Mouse (Mus musculus) embryonic facial prominence, embryonic 14.5 days (tissue): ENCODE data around the gene Gm5485. TPM values are rescaled to one million over a fixed set of nuclear protein-coding genes. Genes with fewer than 3 reads are reported as not detected.

ENCODE experiments used
- ATAC-seq: fragments of 200-750 bp; cut with Nextera tagmentation; 2 replicates; pipeline ENCODE4 v1.8.0; 2017; ENCODE audit warnings: low read depth, moderate number of reproducible peaks, moderate TSS enrichment
- DNase-seq: peaks from one replicate; pipeline ENCODE4 v3.0.0-alpha.2; 2015; ENCODE audit warnings: low spot score
- H3K27ac ChIP-seq: fragments of 300-500 bp; sonication (generic); replicated peaks from 2 replicates; pipeline ENCODE4 v1.5.1; 2014; ENCODE audit warnings: low read depth, mild to moderate bottlenecking, low read length, moderate library complexity
- H3K27me3 ChIP-seq: fragments of 300-500 bp; sonication (generic); replicated peaks from 2 replicates; pipeline ENCODE4 v1.6.1; 2014; ENCODE audit warnings: low read length; ENCODE audit not compliant: control insufficient read depth, insufficient read depth
- H3K36me3 ChIP-seq: fragments of 300-500 bp; sonication (generic); 2 replicates; pipeline ENCODE4 v1.6.1; 2014; ENCODE audit warnings: low read length, mixed read lengths; ENCODE audit not compliant: control insufficient read depth, insufficient read depth
- H3K4me1 ChIP-seq: fragments of 300-500 bp; sonication (generic); 2 replicates; pipeline ENCODE4 v1.6.1; 2014; ENCODE audit warnings: antibody characterized with exemption, low read length; ENCODE audit not compliant: control insufficient read depth, insufficient read depth
- H3K4me2 ChIP-seq: fragments of 300-500 bp; sonication (generic); 2 replicates; pipeline ENCODE4 v1.6.1; 2014; ENCODE audit warnings: low read depth, mild to moderate bottlenecking, low read length, moderate library complexity, mixed read lengths
- H3K4me3 ChIP-seq: fragments of 300-500 bp; sonication (generic); 2 replicates; pipeline ENCODE4 v1.5.1; 2014; ENCODE audit warnings: low read depth, mild to moderate bottlenecking, low read length
- H3K9ac ChIP-seq: fragments of 300-500 bp; sonication (generic); 2 replicates; pipeline ENCODE4 v1.6.1; 2014; ENCODE audit warnings: low read depth, mild to moderate bottlenecking, low read length, moderate library complexity, mixed read lengths
- H3K9me3 ChIP-seq: fragments of 300-500 bp; sonication (generic); 2 replicates; pipeline ENCODE4 v1.6.1; 2016; ENCODE audit warnings: low read length; ENCODE audit not compliant: control insufficient read depth
- WGBS: fragments of 180-500 bp; shearing (Covaris S2); extraction: QIAGEN DNeasy Blood & Tissue Kit; methylation state at CpG from one replicate; pipeline ENCODE4 v1.1.7; 2014; 5-methylcytosine and 5-hydroxymethylcytosine counted together
- polyA plus RNA-seq: library from polyadenylated mRNA; unstranded; fragments of >200 nt; fragmentation: Nextera tagmentation; extraction: Ambion mirVana; gene quantifications from 2 replicates; pipeline ENCODE4 v1.2.1, GENCODE M21; 2014

The Gm5485 gene
- polyA plus RNA-seq, result not detected in 2 replicates

- WGBS, result 84% methylated on average over 1 of the region's 1 CpGs
- Histone ChIP-seq H3K4me1 (no peaks in the 10 kb centered on the region), H3K27me3 (no peaks in the 10 kb centered on the region), H3K4me2 (no peak within 1 kb of the TSS), H3K4me3 (no peak within 1 kb of the TSS), H3K36me3 (no peaks in the 10 kb centered on the region), H3K9ac (no peak within 1 kb of the TSS), H3K27ac (no peak within 1 kb of the TSS), H3K9me3 (no peaks in the 10 kb centered on the region)
- DNase-seq (no peak), ATAC-seq (no peak)
Measured at GRCm38 (mm10) chr16:48412246-48412645, at the start of gene Gm5485. TSS of gene Gm5485 (minus strand) at chr16:48412416.

GRCm38 (mm10) chr16:48453264-48453663 is 41.0 kb upstream of the Gm5485 start:
- 41% methylated on average over 3 of the region's 3 CpGs for WGBS
- H3K4me1 ChIP-seq, result no peaks in the 10 kb centered on the region
- H3K36me3 ChIP-seq, result no peaks in the 10 kb centered on the region
- ATAC-seq (no peak), DNase-seq (no peak)
- no peaks in the 10 kb centered on the region for H3K9me3 ChIP-seq
- H3K27ac ChIP-seq, result no peak overlapping the region
- H3K27me3 ChIP-seq, result no peaks in the 10 kb centered on the region
- H3K4me2 ChIP-seq, result no peak overlapping the region
- H3K4me3 ChIP-seq, result no peak overlapping the region
- H3K9ac ChIP-seq, result no peak overlapping the region

GRCm38 (mm10) chr16:48446161-48446925 is 34.1 kb upstream of the Gm5485 start:
- H3K4me3 ChIP-seq, result no peak overlapping the region
- no peaks in the 10 kb centered on the region for H3K9me3 ChIP-seq
- no peak overlapping the region for H3K27ac ChIP-seq
- H3K36me3 ChIP-seq, result no peaks in the 10 kb centered on the region
- no peak overlapping the region for H3K4me2 ChIP-seq
- H3K4me1 ChIP-seq, result no peaks in the 10 kb centered on the region
- H3K9ac ChIP-seq, result no peak overlapping the region
- DNase-seq (no peak), ATAC-seq (no peak)
- H3K27me3 ChIP-seq, result no peaks in the 10 kb centered on the region
- WGBS, result 69% methylated on average over 8 of the region's 8 CpGs

- Histone ChIP-seq H3K4me3 (no peak overlapping the region), H3K4me2 (no peak overlapping the region), H3K27me3 (no peaks in the 10 kb centered on the region), H3K9me3 (no peaks in the 10 kb centered on the region), H3K4me1 (no peaks in the 10 kb centered on the region), H3K36me3 (no peaks in the 10 kb centered on the region), H3K27ac (no peak overlapping the region), H3K9ac (no peak overlapping the region)
- ATAC-seq, result no peak
- 91% methylated on average over 5 of the region's 5 CpGs for WGBS
- DNase-seq, result no peak
Measured at GRCm38 (mm10) chr16:48444589-48444988, 32.4 kb upstream of the Gm5485 start.

GRCm38 (mm10) chr16:48437476-48437875 is 25.3 kb upstream of the Gm5485 start:
- H3K9me3 ChIP-seq, result no peaks in the 10 kb centered on the region
- no peak overlapping the region for H3K4me2 ChIP-seq
- H3K27ac ChIP-seq, result no peak overlapping the region
- DNase-seq (no peak), ATAC-seq (no peak)
- H3K36me3 ChIP-seq, result no peaks in the 10 kb centered on the region
- no peak overlapping the region for H3K9ac ChIP-seq
- H3K4me3 ChIP-seq, result no peak overlapping the region
- no peaks in the 10 kb centered on the region for H3K4me1 ChIP-seq
- no peaks in the 10 kb centered on the region for H3K27me3 ChIP-seq

GRCm38 (mm10) chr16:48435454-48435853 is 23.2 kb upstream of the Gm5485 start:
- no peak for ATAC-seq
- no peak overlapping the region for H3K27ac ChIP-seq
- DNase-seq, result no peak
- H3K9me3 ChIP-seq, result no peaks in the 10 kb centered on the region
- no peak overlapping the region for H3K4me2 ChIP-seq
- WGBS, result 11% methylated on average over 1 of the region's 1 CpGs
- H3K4me1 ChIP-seq, result no peaks in the 10 kb centered on the region
- no peak overlapping the region for H3K9ac ChIP-seq
- no peak overlapping the region for H3K4me3 ChIP-seq
- no peaks in the 10 kb centered on the region for H3K27me3 ChIP-seq
- no peaks in the 10 kb centered on the region for H3K36me3 ChIP-seq

- Histone ChIP-seq H3K9me3 (no peaks in the 10 kb centered on the region), H3K9ac (no peak within 1 kb of the TSS), H3K4me3 (no peak within 1 kb of the TSS), H3K4me1 (no peaks in the 10 kb centered on the region), H3K27ac (no peak within 1 kb of the TSS), H3K4me2 (no peak within 1 kb of the TSS), H3K36me3 (no peaks in the 10 kb centered on the region), H3K27me3 (no peaks in the 10 kb centered on the region)
- DNase-seq, result no peak
- no peak for ATAC-seq
- WGBS, result 93% methylated on average over 15 of the region's 15 CpGs
Measured at GRCm38 (mm10) chr16:48431027-48431426, 18.8 kb upstream of the Gm5485 start, which contains the start of gene Morc1. TSS of gene Morc1 (plus strand) at chr16:48431237.

GRCm38 (mm10) chr16:48429427-48429826 is 17.2 kb upstream of the Gm5485 start:
- no peak overlapping the region for H3K4me2 ChIP-seq
- no peak for ATAC-seq

GRCm38 (mm10) chr16:48424069-48424468 is 11.9 kb upstream of the Gm5485 start:
- WGBS, result 81% methylated on average over 4 of the region's 4 CpGs
- Histone ChIP-seq H3K9me3 (no peaks in the 10 kb centered on the region), H3K4me2 (no peak overlapping the region), H3K27me3 (no peaks in the 10 kb centered on the region), H3K36me3 (no peaks in the 10 kb centered on the region), H3K27ac (no peak overlapping the region), H3K9ac (no peak overlapping the region), H3K4me3 (no peak overlapping the region), H3K4me1 (no peaks in the 10 kb centered on the region)
- no peak for DNase-seq
- ATAC-seq, result no peak

More at GRCm38 (mm10) chr16:48429427-48429826, 17.2 kb upstream of the Gm5485 start:
- no peaks in the 10 kb centered on the region for H3K27me3 ChIP-seq
- no peak overlapping the region for H3K27ac ChIP-seq
- no peaks in the 10 kb centered on the region for H3K9me3 ChIP-seq
- H3K36me3 ChIP-seq, result no peaks in the 10 kb centered on the region
- no peaks in the 10 kb centered on the region for H3K4me1 ChIP-seq
- no peak overlapping the region for H3K4me3 ChIP-seq
- WGBS, result 60% methylated on average over 1 of the region's 1 CpGs
- H3K9ac ChIP-seq, result no peak overlapping the region
- no peak for DNase-seq
